Mouse (Mus musculus) testis, adult 2 months (tissue): ENCODE data around the gene Cpe.

ENCODE experiments used
- CTCF ChIP-seq: fragments of 200-500 bp; IDR thresholded peaks from 2 replicates; pipeline ENCODE4 v1.5.1; 2012; ENCODE audit warnings: low read depth, mild to moderate bottlenecking, inconsistent platforms, low read length, moderate library complexity; ENCODE audit not compliant: control insufficient read depth, insufficient read depth, insufficient replicate concordance
- POLR2A ChIP-seq: fragments of 200-500 bp; IDR thresholded peaks from 2 replicates; pipeline ENCODE4 v1.6.1; 2012; ENCODE audit warnings: low read depth, mild to moderate bottlenecking, inconsistent platforms, low read length, moderate library complexity; ENCODE audit not compliant: control insufficient read depth

DNA sequence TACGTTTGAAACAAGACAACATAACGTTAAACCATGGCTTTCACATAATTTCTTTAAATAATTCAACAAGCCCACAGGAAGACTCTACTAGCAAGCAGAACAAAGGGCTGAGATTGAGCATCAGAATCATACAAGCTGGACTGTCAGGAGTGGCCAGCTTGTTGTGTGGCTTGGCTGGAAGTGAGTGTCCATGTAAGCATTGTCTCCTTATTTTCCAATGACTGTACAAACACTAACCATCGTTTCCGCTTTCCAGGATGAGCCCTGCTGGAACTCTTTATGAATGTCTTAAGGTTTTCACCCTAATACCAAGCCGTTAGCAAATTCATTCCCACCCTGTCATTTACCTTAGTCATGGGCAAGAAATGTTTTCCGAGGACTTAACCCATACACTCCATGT is 2.0 kb downstream of the Cpe start:
- no peak for TF ChIP-seq POLR2A
- TF ChIP-seq CTCF = no peak
